8 mouse cellular contexts compared by ENCODE assay signal in the genomic region with DNA sequence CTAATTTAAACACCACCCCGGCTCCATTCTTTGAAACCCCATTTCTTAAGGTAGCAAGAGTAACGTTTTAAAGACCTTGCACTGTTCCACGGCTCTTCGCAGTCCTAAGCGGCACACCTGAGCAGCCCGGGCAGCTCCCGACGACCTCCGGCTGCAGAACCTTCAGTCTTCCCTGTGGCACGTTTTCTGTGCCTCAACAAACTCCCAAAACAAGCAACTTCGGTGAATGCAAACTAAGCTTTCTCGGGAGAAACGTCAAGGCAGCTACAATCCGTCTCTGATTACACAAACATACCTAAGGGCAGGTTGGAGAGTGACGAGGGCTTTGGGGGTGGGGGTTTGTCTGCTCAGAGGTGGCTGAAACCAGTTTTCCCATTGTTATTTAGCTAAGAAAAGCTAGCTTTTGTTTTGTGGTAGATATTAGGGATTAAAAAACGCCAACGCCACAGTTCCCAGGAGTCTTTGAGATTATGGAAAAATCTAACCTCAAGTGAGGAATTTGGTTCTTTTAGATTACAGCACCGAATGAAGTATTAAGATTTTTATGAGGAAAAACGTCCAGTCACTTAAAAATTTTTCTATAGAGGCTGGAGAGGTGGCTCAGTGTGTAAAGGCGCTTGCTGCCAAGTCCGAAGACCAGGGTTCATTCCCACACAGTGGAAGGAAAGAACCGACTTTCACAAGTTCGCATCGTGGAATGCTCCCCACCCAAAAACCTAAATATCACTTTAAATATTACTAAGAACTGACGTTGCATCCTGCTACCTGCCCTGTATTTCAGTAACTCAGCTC. TPM values are rescaled to one million over a fixed set of nuclear protein-coding genes. Genes with fewer than 3 reads are reported as not detected.
DNase-seq lines count a peak whose midpoint lies in the region; ATAC-seq and TF ChIP-seq lines count a peak whose summit lies in the region.

A gene (minus strand): TSS at position 211 of the 792 bp plus-strand sequence.

- H3K4me3 ChIP-seq in heart, embryonic 10.5 days, result peak within 1 kb of the TSS; percentile 67
- peak within 1 kb of the TSS; percentile 70 for H3K4me3 ChIP-seq in ES-Bruce4 (ENCODE audit: low read depth, low read length)
- peak within 1 kb of the TSS; percentile 49 for H3K4me3 ChIP-seq in forebrain, embryonic 16.5 days (replicated peaks; ENCODE audit: low read length)
- peak within 1 kb of the TSS; percentile 52 for H3K4me3 ChIP-seq in limb, embryonic 14.5 days (replicated peaks; ENCODE audit: low read length)
- H3K4me3 ChIP-seq in small intestine, adult 2 months (ENCODE audit: low read depth, low read length), result peak within 1 kb of the TSS; percentile 89

- no peaks in the 10 kb centered on the region for H3K36me3 ChIP-seq in heart, embryonic 10.5 days
- H3K36me3 ChIP-seq in ES-Bruce4 (ENCODE audit: control insufficient read depth, insufficient read depth, low read length, poor library complexity, severe bottlenecking), result no peaks in the 10 kb centered on the region
- no peaks in the 10 kb centered on the region for H3K36me3 ChIP-seq in forebrain, embryonic 16.5 days (ENCODE audit: control insufficient read depth, insufficient read depth)
- no peaks in the 10 kb centered on the region for H3K36me3 ChIP-seq in limb, embryonic 14.5 days (ENCODE audit: control insufficient read depth, insufficient read depth, low read length)
- no peaks in the 10 kb centered on the region for H3K36me3 ChIP-seq in small intestine, adult 2 months (ENCODE audit: control insufficient read depth, insufficient read depth, low read length)

- TF ChIP-seq POLR2A in ES-Bruce4 (IDR thresholded peaks at IDR 0.05; ENCODE audit: insufficient read depth, low read length), result no peak
- TF ChIP-seq POLR2A in limb, embryonic 14.5 days (IDR thresholded peaks at IDR 0.05; ENCODE audit: borderline replicate concordance, extremely low read depth, insufficient read depth, insufficient read length), result no peak
- no peak for TF ChIP-seq POLR2A in small intestine, adult 2 months (IDR thresholded peaks at IDR 0.05; ENCODE audit: low read depth, low read length)

- 3% methylated on average over 25 of the region's 25 CpGs for WGBS in heart, embryonic 10.5 days
- WGBS in forebrain, embryonic 16.5 days, result 2% methylated on average over 25 of the region's 25 CpGs
- WGBS in limb, embryonic 14.5 days, result 7% methylated on average over 25 of the region's 25 CpGs
- 16% methylated on average over 25 of the region's 25 CpGs for WGBS in small intestine, adult 2 months

- peak within 1 kb of the TSS; percentile 9 for H3K9ac ChIP-seq in ES-Bruce4 (ENCODE audit: low read depth, poor library complexity, severe bottlenecking)
- H3K9ac ChIP-seq in forebrain, embryonic 16.5 days (replicated peaks; ENCODE audit: low read depth, low read length), result 0 out of 2 replicates have a peak within 1 kb of the TSS, but pooled peaks have one; percentile 11
- no peak within 1 kb of the TSS for H3K9ac ChIP-seq in limb, embryonic 14.5 days (ENCODE audit: low read depth, low read length, severe bottlenecking)

- DNase-seq in heart, embryonic 10.5 days (ENCODE audit: low spot score), result peak; percentile 71
- no peak for DNase-seq in heart, postnatal 14 days
- DNase-seq in limb, embryonic 14.5 days (ENCODE audit: low spot score), result no peak
- DNase-seq in frontal cortex, postnatal 10 days (ENCODE audit: low spot score in 2 of 2), result no peak

- TF ChIP-seq EP300 in ES-Bruce4 (IDR thresholded peaks at IDR 0.05; ENCODE audit: insufficient read depth, low read depth, low read length), result 0 out of 2 replicates have a peak, but pooled peaks have one; percentile 43

- H3K27me3 ChIP-seq in heart, embryonic 10.5 days (ENCODE audit: insufficient read depth, poor library complexity, severe bottlenecking), result peaks cover 76% of the 10 kb centered on the region
- H3K27me3 ChIP-seq in ES-Bruce4 (ENCODE audit: control insufficient read depth, insufficient read depth, low read length, poor library complexity, severe bottlenecking), result peaks cover 10% of the 10 kb centered on the region; the same call in 1 of the 2 replicates
- peaks cover 47% of the 10 kb centered on the region for H3K27me3 ChIP-seq in forebrain, embryonic 16.5 days (replicated peaks; ENCODE audit: control insufficient read depth, insufficient read depth, low read length)
- H3K27me3 ChIP-seq in limb, embryonic 14.5 days (ENCODE audit: control insufficient read depth, insufficient read depth, low read length), result peaks cover 21% of the 10 kb centered on the region; the same call in 1 of the 2 replicates
- H3K27me3 ChIP-seq in small intestine, adult 2 months (ENCODE audit: control insufficient read depth, insufficient read depth, low read length), result peaks cover 26% of the 10 kb centered on the region

- H3K4me1 ChIP-seq in heart, embryonic 10.5 days, result peaks cover 11% of the 10 kb centered on the region
- H3K4me1 ChIP-seq in ES-Bruce4 (ENCODE audit: control insufficient read depth, insufficient read depth, low read length), result no peaks in the 10 kb centered on the region
- H3K4me1 ChIP-seq in forebrain, embryonic 16.5 days (replicated peaks; ENCODE audit: control insufficient read depth, insufficient read depth, low read length), result peaks cover 19% of the 10 kb centered on the region
- peaks cover 12% of the 10 kb centered on the region for H3K4me1 ChIP-seq in limb, embryonic 14.5 days (ENCODE audit: control insufficient read depth, insufficient read depth, low read length)
- peaks cover 10% of the 10 kb centered on the region for H3K4me1 ChIP-seq in small intestine, adult 2 months (ENCODE audit: control insufficient read depth, insufficient read depth, insufficient read length, low read length)

- intact Hi-C loops in heart, postnatal 14 days (cut with DNase I), result loop anchor here (2.0 to 10.0 kb wide), 2 partner anchors 70 to 204 kb away; no protein-coding TSS in a partner anchor

- no peak for ATAC-seq in forebrain, embryonic 16.5 days
- no peak for ATAC-seq in limb, embryonic 14.5 days (ENCODE audit: low FRiP score, low read depth)
- ATAC-seq in erythroid progenitor cell, adult 5-6 weeks (replicated peaks; ENCODE audit: low FRiP score, poor library complexity, severe bottlenecking), result no peak

- TF ChIP-seq CTCF in ES-Bruce4 (IDR thresholded peaks at IDR 0.05; ENCODE audit: low read depth, low read length), result no peak
- TF ChIP-seq CTCF in small intestine, adult 2 months (IDR thresholded peaks at IDR 0.05; ENCODE audit: extremely low read depth, insufficient read length, insufficient replicate concordance, low read depth, low read length), result no peak

- H3K27ac ChIP-seq in heart, embryonic 10.5 days, result 0 out of 2 replicates have a peak within 1 kb of the TSS, but pooled peaks have one; percentile 36
- H3K27ac ChIP-seq in ES-Bruce4 (ENCODE audit: insufficient read depth, low read length), result no peak within 1 kb of the TSS
- H3K27ac ChIP-seq in forebrain, embryonic 16.5 days (ENCODE audit: low read length), result no peak within 1 kb of the TSS
- H3K27ac ChIP-seq in limb, embryonic 14.5 days (replicated peaks; ENCODE audit: low read depth, low read length), result no peak within 1 kb of the TSS
- no peak within 1 kb of the TSS for H3K27ac ChIP-seq in small intestine, adult 2 months (ENCODE audit: insufficient read depth, low read depth, low read length)

- peak within 1 kb of the TSS; percentile 60 for H3K4me2 ChIP-seq in forebrain, embryonic 16.5 days (ENCODE audit: low read length)
- peak within 1 kb of the TSS; percentile 81 for H3K4me2 ChIP-seq in limb, embryonic 14.5 days (replicated peaks; ENCODE audit: low read depth, low read length, severe bottlenecking)

- H3K9me3 ChIP-seq in heart, embryonic 10.5 days, result no peaks in the 10 kb centered on the region
- H3K9me3 ChIP-seq in ES-Bruce4 (replicated peaks; ENCODE audit: control insufficient read depth, insufficient read depth, low read length, poor library complexity, severe bottlenecking), result no peaks in the 10 kb centered on the region
- no peaks in the 10 kb centered on the region for H3K9me3 ChIP-seq in forebrain, embryonic 16.5 days (ENCODE audit: control insufficient read depth, low read length)
- no peaks in the 10 kb centered on the region for H3K9me3 ChIP-seq in limb, embryonic 14.5 days (ENCODE audit: control insufficient read depth, low read length)

RNA-seq across cellular contexts. Expression of the gene that starts here (rescaled TPM):
- polyA plus RNA-seq in heart, embryonic 10.5 days (2016; fragmentation: Nextera tagmentation; extraction: Ambion mirVana), result 1.1 and 2.9 TPM in 2 replicates
- total RNA-seq in heart, postnatal 14 days (2021), result 1 to 10 TPM; 1.6 to 2.1 TPM
- 12.8 and 15.3 TPM in 2 replicates for polyA plus RNA-seq in ES-Bruce4 (2011; ENCODE audit: insufficient read depth, insufficient read length, low read depth, missing spikeins)
- 0.75 and 0.96 TPM in 2 replicates for polyA plus RNA-seq in forebrain, embryonic 16.5 days (2015; fragmentation: Nextera tagmentation; extraction: Ambion mirVana)
- polyA plus RNA-seq in limb, embryonic 14.5 days (2012; rRNA removed), result 4.8 and 6.2 TPM in 2 replicates
- 5.7 and 6.1 TPM in 2 replicates for polyA plus RNA-seq in limb, embryonic 14.5 days (2014; fragmentation: Nextera tagmentation; extraction: Ambion mirVana)
- 3.7 and 8.3 TPM in 2 replicates for polyA plus RNA-seq in small intestine, adult 2 months (2012; rRNA removed)
- 1.7 TPM in 1 of 2 replicates, not detected in the other for total RNA-seq in erythroid progenitor cell, adult 5-6 weeks (2015; ENCODE audit: low replicate concordance)
- total RNA-seq in erythroid progenitor cell, adult 5-6 weeks (2017; ENCODE audit: low replicate concordance), result 0.91 TPM in 1 of 2 replicates, not detected in the other
